Mouse (Mus musculus): ENCODE data around the gene Mpz.

The Mpz gene

DNA sequence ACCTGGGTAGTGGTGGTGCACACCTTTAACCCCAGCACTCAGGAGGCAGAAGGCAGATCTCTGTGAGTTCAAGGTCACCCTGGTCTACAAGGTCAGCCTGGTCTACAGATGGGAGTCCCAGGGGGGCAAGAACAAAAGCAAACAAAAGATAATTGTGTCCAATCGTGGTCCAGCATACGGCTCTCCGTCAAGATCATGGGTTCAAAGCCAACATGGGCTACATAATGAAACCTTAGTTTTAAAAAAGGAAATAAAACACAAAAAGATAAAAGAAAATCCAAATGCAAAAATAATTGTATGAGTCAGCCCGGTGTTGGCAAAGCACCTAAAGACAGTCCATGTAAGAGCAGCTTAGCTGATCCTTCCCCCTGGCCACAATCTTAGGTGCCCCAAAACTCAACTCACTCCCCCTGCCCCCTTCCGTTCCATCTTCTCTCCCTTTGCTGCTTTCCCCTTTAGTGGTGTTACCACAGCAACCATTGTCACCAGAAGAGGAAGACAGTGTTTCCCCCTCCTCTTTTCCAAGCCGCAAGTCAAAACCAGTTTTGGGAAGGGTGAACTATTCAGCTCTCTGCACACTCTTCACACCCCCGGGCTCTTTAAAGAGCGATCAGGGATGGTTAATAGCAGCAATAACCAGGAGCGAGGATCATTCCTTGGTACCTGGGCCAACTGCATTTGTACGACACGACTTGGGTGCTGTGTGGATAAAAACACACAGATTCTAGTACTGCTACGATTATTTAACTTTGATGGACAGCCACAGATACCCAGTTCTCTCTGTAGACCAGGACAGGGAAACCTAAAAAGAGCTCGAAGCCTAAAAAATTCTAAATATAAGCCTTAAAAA, 37.6 kb downstream of the Mpz start:
- DNase-seq (ENCODE audit: low read depth, low spot score), result peak; percentile 26

DNA sequence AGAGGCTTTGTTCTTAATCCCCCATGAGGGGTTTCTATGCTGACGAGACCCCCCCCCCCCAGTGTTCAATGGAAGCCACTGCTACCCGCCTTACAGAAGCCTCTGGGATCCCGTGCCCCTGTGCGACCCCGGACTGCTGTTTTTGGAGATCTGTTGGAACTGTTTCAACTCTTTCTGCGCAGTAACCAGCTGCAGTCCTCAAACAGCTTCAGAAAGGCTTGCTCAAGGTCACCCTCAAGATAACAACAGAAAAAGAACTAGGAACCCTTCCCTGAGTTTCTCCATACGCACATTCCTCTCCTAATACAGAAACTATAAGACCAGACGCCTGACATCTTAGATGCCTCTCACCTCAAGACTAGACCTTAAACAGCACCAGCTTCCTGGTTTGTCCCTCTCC, 38.5 kb downstream of the Mpz start:
- DNase-seq (ENCODE audit: low read depth, low spot score), result peak; percentile 47

GRCm38 (mm10) chr1:171189476-171190114, 39.1 kb downstream of the Mpz start:
- peak; percentile 79 for DNase-seq (ENCODE audit: low read depth, low spot score)

GRCm38 (mm10) chr1:171190832-171191231, 40.3 kb downstream of the Mpz start:
- DNase-seq (ENCODE audit: low read depth, low spot score), result no peak

GRCm38 (mm10) chr1:171192283-171192682, 41.8 kb downstream of the Mpz start:
- DNase-seq (ENCODE audit: low read depth, low spot score), result peak; percentile 66

DNA sequence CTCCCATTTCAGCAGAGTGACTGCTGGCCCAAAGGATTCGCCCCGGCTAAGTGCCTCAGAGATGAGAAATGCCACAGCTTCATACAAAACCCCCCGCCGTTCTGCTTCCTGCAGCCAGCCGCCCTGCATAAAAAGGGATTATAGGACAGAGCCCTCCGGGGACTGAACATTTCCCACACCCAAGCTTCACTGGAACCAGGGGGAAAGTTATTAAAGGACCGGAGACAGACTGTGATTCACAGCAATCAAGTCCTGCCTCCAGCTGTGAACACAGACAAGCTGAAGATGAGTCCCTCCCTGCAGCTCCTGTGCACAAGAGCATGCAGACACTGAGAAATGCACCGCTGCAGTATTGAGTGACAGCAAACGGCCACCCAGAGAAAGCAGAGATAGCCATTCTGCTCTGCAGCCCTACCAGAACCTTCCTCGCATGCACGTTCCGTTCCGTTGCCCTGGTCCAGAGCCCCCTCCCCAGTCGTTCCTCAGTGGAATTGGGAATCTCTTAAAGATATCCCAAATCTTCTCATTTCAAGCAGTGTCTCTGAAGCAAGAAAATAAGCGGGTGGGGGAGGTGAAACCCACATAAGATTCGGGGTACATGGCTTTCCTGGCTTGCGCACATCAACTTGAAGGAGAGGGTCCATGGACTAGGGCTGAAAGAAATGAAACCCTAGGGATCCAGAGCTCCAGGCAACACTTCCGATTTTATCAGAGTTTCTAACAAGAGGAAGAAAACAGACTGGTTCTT, 42.8 kb downstream of the Mpz start:
- DNase-seq (ENCODE audit: low read depth, low spot score), result peak; percentile 62

- DNase-seq (ENCODE audit: low read depth, low spot score), result no peak
Observed at GRCm38 (mm10) chr1:171193911-171194830, 43.7 kb downstream of the Mpz start.

GRCm38 (mm10) chr1:171195046-171195822, 44.7 kb downstream of the Mpz start:
- DNase-seq (ENCODE audit: low read depth, low spot score), result peak; percentile 59

GRCm38 (mm10) chr1:171195887-171196397, 45.4 kb downstream of the Mpz start, which contains the start of gene Pcp4l1:
Pcp4l1 (minus strand) TSS chr1:171196268.
- DNase-seq (ENCODE audit: low read depth, low spot score), result peak; percentile 91

DNA sequence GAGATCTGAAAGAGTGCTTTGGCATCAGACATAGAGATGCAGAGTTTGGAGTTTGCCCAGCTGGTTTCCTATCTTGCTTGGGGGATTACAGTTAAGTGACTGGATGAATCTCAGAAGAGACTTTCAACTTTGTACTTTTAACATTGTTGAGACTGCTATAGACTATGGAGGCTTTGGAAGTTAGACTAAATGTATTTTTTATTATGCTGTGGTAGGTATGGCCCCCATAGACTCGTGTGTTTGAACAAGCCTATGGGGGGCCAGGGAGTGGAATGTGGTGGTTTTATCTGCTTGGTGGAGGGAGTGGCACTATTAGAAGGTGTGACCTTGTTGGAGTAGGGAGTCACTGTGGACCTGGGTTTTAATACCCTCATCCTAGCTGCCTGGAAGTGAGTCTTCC, 49.0 kb downstream of the Mpz start:
- no peak for DNase-seq (ENCODE audit: low read depth, low spot score)

DNA sequence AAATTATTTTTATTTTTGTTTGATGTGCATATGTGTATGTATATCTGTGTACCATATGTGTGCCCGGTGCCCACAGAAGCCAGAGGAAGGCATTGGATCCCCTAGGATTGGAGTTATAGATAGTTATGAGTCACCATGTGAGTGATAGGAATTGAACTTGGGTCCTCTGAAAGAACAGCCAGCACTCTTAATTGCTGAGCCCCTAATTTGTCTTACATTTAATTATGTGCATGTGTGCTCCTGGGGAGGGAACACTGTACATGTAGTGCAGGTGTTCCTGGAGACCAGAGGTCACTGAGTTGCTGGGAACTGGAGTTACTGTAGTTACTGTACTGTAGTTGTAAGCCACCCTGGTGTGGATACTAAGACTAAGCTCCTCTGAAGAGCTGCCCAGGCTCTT, 50.3 kb downstream of the Mpz start:
- DNase-seq (ENCODE audit: low read depth, low spot score), result no peak

DNA sequence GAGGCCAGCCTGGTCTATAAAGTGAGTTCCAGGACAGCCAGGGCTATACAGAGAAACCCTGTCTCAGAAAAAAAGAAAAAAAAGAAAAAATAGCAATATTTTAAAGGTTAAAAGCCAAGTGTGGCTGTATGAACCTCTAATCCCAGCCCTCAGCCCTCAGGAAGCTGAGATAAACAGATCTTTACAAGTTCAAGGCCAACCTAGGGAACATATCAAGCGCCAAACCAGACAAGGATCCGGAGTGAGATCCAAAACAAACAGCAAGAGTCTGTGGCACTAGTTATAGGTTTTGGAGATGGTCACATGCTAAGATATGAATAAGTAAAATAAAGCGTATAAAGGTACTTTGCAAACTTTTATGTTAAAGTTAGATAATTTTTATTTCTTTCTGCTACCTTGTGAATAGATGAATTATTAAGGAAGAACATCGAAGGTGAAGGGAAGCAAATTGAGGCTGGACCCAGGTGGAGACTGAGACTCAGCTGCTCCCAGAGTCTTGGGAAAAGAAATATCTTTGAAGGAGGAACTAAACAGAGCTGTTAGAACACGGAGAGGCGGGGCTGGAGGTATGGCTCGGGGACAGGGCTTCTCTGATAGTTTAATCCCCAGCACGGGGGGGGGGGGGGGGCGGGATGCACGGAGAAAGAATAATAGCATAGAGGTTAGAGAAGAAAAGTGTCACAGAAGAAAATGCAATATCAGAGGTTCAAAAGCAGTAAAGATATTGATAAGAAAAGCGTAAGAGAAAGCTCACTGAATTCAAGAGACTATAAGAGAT, 53.1 kb downstream of the Mpz start:
- no peak for DNase-seq (ENCODE audit: low read depth, low spot score)

GRCm38 (mm10) chr1:171204249-171204644, 53.7 kb downstream of the Mpz start:
- no peak for DNase-seq (ENCODE audit: low read depth, low spot score)

- no peak for DNase-seq (ENCODE audit: low read depth, low spot score)
Observed at GRCm38 (mm10) chr1:171205704-171206493, 55.4 kb downstream of the Mpz start.

DNA sequence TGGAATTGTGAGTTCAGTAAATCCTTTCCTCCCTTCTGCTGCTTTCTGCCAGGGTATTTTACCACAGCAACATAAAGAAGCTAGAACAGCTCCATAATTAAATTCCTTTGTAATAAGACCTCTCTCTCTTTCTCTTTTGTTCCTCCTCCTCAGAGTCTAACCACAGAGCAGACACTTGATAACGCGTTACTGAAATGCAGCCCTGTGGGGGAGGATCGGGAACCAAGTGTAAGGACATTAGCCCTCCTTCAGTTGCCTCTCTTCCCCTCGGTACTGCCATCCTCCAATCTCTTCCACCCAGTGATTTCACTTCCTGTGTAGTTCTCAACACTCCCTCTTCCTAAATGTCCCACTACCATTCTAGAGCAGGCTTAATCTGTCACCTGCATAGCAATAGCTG, 58.9 kb downstream of the Mpz start:
- DNase-seq (ENCODE audit: low read depth, low spot score), result peak; percentile 42

All from brain, adult 2 months (tissue).